Mouse (Mus musculus) heart, postnatal 0 days (tissue): Measurements from ENCODE around the gene Rbms3.

Source experiments
- CTCF ChIP-seq: IDR thresholded peaks from 2 replicates; pipeline ENCODE4 v1.5.1; 2016; ENCODE audit warnings: antibody characterized with exemption, control low read depth, low read depth
- EP300 ChIP-seq: IDR thresholded peaks from 2 replicates; pipeline ENCODE4 v1.6.1; 2016; ENCODE audit warnings: antibody characterized with exemption, low read depth

GRCm38 (mm10) chr9:117039941-117040453 is 589.7 kb downstream of the Rbms3 start:
- TF ChIP-seq CTCF = no peak
- TF ChIP-seq EP300 = no peak
